Mouse (Mus musculus): Measurements from ENCODE around the gene Gm8068. TPM values are rescaled to one million over a fixed set of nuclear protein-coding genes. Genes with fewer than 3 reads are reported as not detected.
"Not testable (repeated sequence)": the region's sequence is repeated elsewhere in the genome, so short reads cannot be mapped to it uniquely, and the experiment has no call there.

The Gm8068 gene
- not detected in 2 replicates for polyA plus RNA-seq (2015; fragmentation: Nextera tagmentation; extraction: Ambion mirVana)

- not testable (repeated sequence) for H3K9me3 ChIP-seq; H3K4me1 ChIP-seq (replicated peaks); H3K9ac ChIP-seq; H3K4me3 ChIP-seq; H3K36me3 ChIP-seq; H3K27me3 ChIP-seq; H3K27ac ChIP-seq (replicated peaks); ATAC-seq (ENCODE audit: low FRiP score, low read depth); H3K4me2 ChIP-seq
- no CpG with 5 or more reads among the region's 3 CpGs for WGBS
These were observed at the start of gene Gm8068 for GRCm38 (mm10) chr14:41701785-41702184. Gene Gm8068 (minus strand): TSS chr14:41701885.

- not testable (repeated sequence) for H3K4me3 ChIP-seq; H3K27me3 ChIP-seq; H3K27ac ChIP-seq (replicated peaks); H3K4me2 ChIP-seq; H3K9ac ChIP-seq; ATAC-seq (ENCODE audit: low FRiP score, low read depth); H3K4me1 ChIP-seq (replicated peaks); H3K9me3 ChIP-seq; H3K36me3 ChIP-seq
- 77% methylated on average over 1 of the region's 1 CpGs for WGBS
These were observed 48.8 kb upstream of the Gm8068 start, which contains the start of gene Gm7929 for GRCm38 (mm10) chr14:41750514-41750913. Gene Gm7929 (minus strand): TSS chr14:41750614.

- H3K4me1 ChIP-seq (replicated peaks); H3K4me2 ChIP-seq; H3K4me3 ChIP-seq; H3K27ac ChIP-seq (replicated peaks); H3K9ac ChIP-seq; H3K36me3 ChIP-seq; H3K27me3 ChIP-seq; ATAC-seq (ENCODE audit: low FRiP score, low read depth); H3K9me3 ChIP-seq: not testable (repeated sequence)
- 75% methylated on average over 15 of the region's 17 CpGs for WGBS
These were observed 21.8 kb upstream of the Gm8068 start for GRCm38 (mm10) chr14:41723437-41723836.

DNA sequence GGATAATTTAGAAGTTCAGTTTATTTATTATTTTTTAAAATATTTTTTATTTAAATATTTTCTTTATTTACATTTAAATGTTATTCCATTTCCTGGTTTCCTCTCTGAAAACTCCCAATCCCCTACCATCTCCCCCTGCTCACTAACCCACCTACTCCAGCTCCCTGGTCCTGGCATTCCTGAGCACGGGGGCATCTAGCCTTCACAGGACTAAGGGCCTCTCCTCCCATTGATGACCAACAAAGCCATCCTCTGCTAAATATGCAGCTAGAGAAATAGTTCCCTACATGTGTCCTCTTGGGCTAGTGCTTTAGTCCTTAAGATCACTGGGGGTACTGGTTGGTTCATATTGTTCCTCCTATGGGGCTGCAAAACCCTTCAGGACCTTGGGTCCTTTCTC is 15.5 kb upstream of the Gm8068 start:
- not testable (repeated sequence) for ATAC-seq (ENCODE audit: low FRiP score, low read depth); H3K27ac ChIP-seq (replicated peaks); H3K27me3 ChIP-seq; H3K36me3 ChIP-seq; H3K4me2 ChIP-seq; H3K9ac ChIP-seq; H3K4me3 ChIP-seq; H3K9me3 ChIP-seq; H3K4me1 ChIP-seq (replicated peaks)
- WGBS: 84% methylated on average over 1 of the region's 1 CpGs

- H3K9ac ChIP-seq; H3K4me1 ChIP-seq (replicated peaks); H3K4me3 ChIP-seq; H3K27me3 ChIP-seq; H3K4me2 ChIP-seq; H3K27ac ChIP-seq (replicated peaks); ATAC-seq (ENCODE audit: low FRiP score, low read depth); H3K36me3 ChIP-seq; H3K9me3 ChIP-seq: not testable (repeated sequence)
- 82% methylated on average over 2 of the region's 2 CpGs for WGBS
These were observed 53.5 kb downstream of the Gm8068 start for GRCm38 (mm10) chr14:41648176-41648575.

Other genes with a start within 250 kb of the Gm8068 start
- not detected in 2 replicates for gene Gm7954, start 248.4 kb downstream of the Gm8068 start, polyA plus RNA-seq (2015; fragmentation: Nextera tagmentation; extraction: Ambion mirVana)
- gene Gm3486, start 212.4 kb downstream of the Gm8068 start, polyA plus RNA-seq (2015; fragmentation: Nextera tagmentation; extraction: Ambion mirVana): not detected in 2 replicates
- not detected in 2 replicates for gene Gm7970, start 146.3 kb downstream of the Gm8068 start, polyA plus RNA-seq (2015; fragmentation: Nextera tagmentation; extraction: Ambion mirVana)
- not detected in 2 replicates for gene 1700049E17Rik2, start 128.7 kb downstream of the Gm8068 start, polyA plus RNA-seq (2015; fragmentation: Nextera tagmentation; extraction: Ambion mirVana)
- not detected in 2 replicates for gene Gm3072, start 77.3 kb downstream of the Gm8068 start, polyA plus RNA-seq (2015; fragmentation: Nextera tagmentation; extraction: Ambion mirVana)
- gene Gm3676, start 55.4 kb downstream of the Gm8068 start, polyA plus RNA-seq (2015; fragmentation: Nextera tagmentation; extraction: Ambion mirVana): not detected in 2 replicates
- gene Gm7929, start 48.7 kb upstream of the Gm8068 start, polyA plus RNA-seq (2015; fragmentation: Nextera tagmentation; extraction: Ambion mirVana): not detected in 2 replicates
- not detected in 2 replicates for gene Gm47189, start 70.6 kb upstream of the Gm8068 start, polyA plus RNA-seq (2015; fragmentation: Nextera tagmentation; extraction: Ambion mirVana)
- not detected in 2 replicates for gene Gm7980, start 205.4 kb upstream of the Gm8068 start, polyA plus RNA-seq (2015; fragmentation: Nextera tagmentation; extraction: Ambion mirVana)
- gene 1700049E17Rik1, start 223.1 kb upstream of the Gm8068 start, polyA plus RNA-seq (2015; fragmentation: Nextera tagmentation; extraction: Ambion mirVana): not detected in 2 replicates
- gene 1700024B05Rik, start 242.1 kb upstream of the Gm8068 start, polyA plus RNA-seq (2015; fragmentation: Nextera tagmentation; extraction: Ambion mirVana): not detected in 2 replicates